Mouse (Mus musculus) right cerebral cortex, postnatal 4 days (tissue): ENCODE measurements around the gene Mrps18b.
"Not testable (repeated sequence)": the region's sequence is repeated elsewhere in the genome, so short reads cannot be mapped to it uniquely, and the experiment has no call there.

Source experiments
- DNase-seq: peaks from one replicate; pipeline ENCODE4 v3.0.0-alpha.2; 2022

Mrps18b gene

GRCm38 (mm10) chr17:35916297-35917142 is at the start of gene Mrps18b, which contains the start of gene Ppp1r10:
TSS of gene Mrps18b (minus strand) at chr17:35916389.
TSS of gene Ppp1r10 (plus strand) at chr17:35916434.
- peak; percentile 97 for DNase-seq

- no peak for DNase-seq
Observed at GRCm38 (mm10) chr17:35963279-35963678, 47.1 kb upstream of the Mrps18b start.

GRCm38 (mm10) chr17:35958533-35959223 is 42.5 kb upstream of the Mrps18b start:
- no peak for DNase-seq

- DNase-seq = no peak
Observed at GRCm38 (mm10) chr17:35954665-35955064, 38.5 kb upstream of the Mrps18b start.

- not testable (repeated sequence) for DNase-seq
Observed at GRCm38 (mm10) chr17:35952559-35952958, 36.4 kb upstream of the Mrps18b start.

GRCm38 (mm10) chr17:35950946-35951345 is 34.8 kb upstream of the Mrps18b start:
- not testable (repeated sequence) for DNase-seq

- DNase-seq = no peak
Observed at GRCm38 (mm10) chr17:35939941-35940340, 23.8 kb upstream of the Mrps18b start.

- DNase-seq = no peak
Observed at GRCm38 (mm10) chr17:35939108-35939507, 22.9 kb upstream of the Mrps18b start.

GRCm38 (mm10) chr17:35937700-35938348 is 21.6 kb upstream of the Mrps18b start:
- no peak for DNase-seq

- not testable (repeated sequence) for DNase-seq
Observed at GRCm38 (mm10) chr17:35935763-35936162, 19.6 kb upstream of the Mrps18b start.

GRCm38 (mm10) chr17:35932608-35933007 is 16.4 kb upstream of the Mrps18b start:
- no peak for DNase-seq

- no peak for DNase-seq
Observed at GRCm38 (mm10) chr17:35930627-35931026, 14.4 kb upstream of the Mrps18b start.

- DNase-seq = no peak
Observed at GRCm38 (mm10) chr17:35929534-35929933, 13.3 kb upstream of the Mrps18b start.

GRCm38 (mm10) chr17:35927471-35927870 is 11.3 kb upstream of the Mrps18b start:
- DNase-seq = no peak

- no peak for DNase-seq
Observed at GRCm38 (mm10) chr17:35923281-35923680, 7.1 kb upstream of the Mrps18b start.

- DNase-seq = no peak
Observed at GRCm38 (mm10) chr17:35922566-35922965, 6.4 kb upstream of the Mrps18b start.

- no peak for DNase-seq
Observed at GRCm38 (mm10) chr17:35921710-35922109, 5.5 kb upstream of the Mrps18b start.

- no peak for DNase-seq
Observed at GRCm38 (mm10) chr17:35920862-35921562, 4.8 kb upstream of the Mrps18b start.

GRCm38 (mm10) chr17:35920384-35920783 is 4.2 kb upstream of the Mrps18b start:
- DNase-seq = no peak

- DNase-seq = no peak
Observed at GRCm38 (mm10) chr17:35919864-35920301, 3.7 kb upstream of the Mrps18b start.

GRCm38 (mm10) chr17:35919060-35919715 is 3.0 kb upstream of the Mrps18b start:
- DNase-seq = peak; percentile 86
